Mouse (Mus musculus) c-Kit-positive CD71-negative TER-119-negative erythroid progenitor cells, embryonic 14.5 days (primary cell): ENCODE data around the gene Pdlim4.
"Not testable (repeated sequence)": the region's sequence is repeated elsewhere in the genome, so short reads cannot be mapped to it uniquely, and the experiment has no call there.

Experiments used
- DNase-seq: peaks from one replicate; pipeline ENCODE4 v3.0.0-alpha.2; 2013; ENCODE audit warnings: low read depth

Pdlim4 gene

GRCm38 (mm10) chr11:54062086-54062752 lies 6.6 kb downstream of the Pdlim4 start:
- no peak for DNase-seq

- DNase-seq = no peak
Observed at GRCm38 (mm10) chr11:54060316-54060715, 8.5 kb downstream of the Pdlim4 start.

- DNase-seq = no peak
Observed at GRCm38 (mm10) chr11:54059526-54059925, 9.3 kb downstream of the Pdlim4 start.

GRCm38 (mm10) chr11:54058643-54059042 lies 10.2 kb downstream of the Pdlim4 start:
- no peak for DNase-seq

- DNase-seq = no peak
Observed at GRCm38 (mm10) chr11:54058056-54058617, 10.7 kb downstream of the Pdlim4 start.

- no peak for DNase-seq
Observed at GRCm38 (mm10) chr11:54057428-54057827, 11.4 kb downstream of the Pdlim4 start.

GRCm38 (mm10) chr11:54056132-54056531 lies 12.7 kb downstream of the Pdlim4 start:
- no peak for DNase-seq

- DNase-seq = peak; percentile 72
Observed at GRCm38 (mm10) chr11:54054257-54054656, 14.6 kb downstream of the Pdlim4 start.

- no peak for DNase-seq
Observed at GRCm38 (mm10) chr11:54053090-54053489, 15.7 kb downstream of the Pdlim4 start.

GRCm38 (mm10) chr11:54052128-54052527 lies 16.7 kb downstream of the Pdlim4 start:
- DNase-seq = no peak

- DNase-seq = no peak
Observed at GRCm38 (mm10) chr11:54051161-54051560, 17.7 kb downstream of the Pdlim4 start.

- no peak for DNase-seq
Observed at GRCm38 (mm10) chr11:54050205-54050604, 18.6 kb downstream of the Pdlim4 start.

- no peak for DNase-seq
Observed at GRCm38 (mm10) chr11:54040676-54041075, 28.1 kb downstream of the Pdlim4 start.

GRCm38 (mm10) chr11:54032872-54033271 lies 35.9 kb downstream of the Pdlim4 start:
- DNase-seq = not testable (repeated sequence)

GRCm38 (mm10) chr11:54028997-54029396 lies 39.8 kb downstream of the Pdlim4 start:
- no peak for DNase-seq

GRCm38 (mm10) chr11:54028044-54028951 lies 40.5 kb downstream of the Pdlim4 start, which contains the start of gene Slc22a4:
TSS of gene Slc22a4 (minus strand) at chr11:54028090.
- peak; percentile 44 for DNase-seq

GRCm38 (mm10) chr11:54027131-54028043 lies 41.4 kb downstream of the Pdlim4 start:
- DNase-seq = no peak

- DNase-seq = peak; percentile 23
Observed at GRCm38 (mm10) chr11:54026491-54027041, 42.2 kb downstream of the Pdlim4 start.

- DNase-seq = no peak
Observed at GRCm38 (mm10) chr11:54021396-54022093, 47.3 kb downstream of the Pdlim4 start.

- DNase-seq = no peak
Observed at GRCm38 (mm10) chr11:54018893-54019732, 49.7 kb downstream of the Pdlim4 start.
